Mouse (Mus musculus): ENCODE measurements around the gene Sugct. TPM values are rescaled to one million over a fixed set of nuclear protein-coding genes. Genes with fewer than 3 reads are reported as not detected.

Gene Sugct
- polyA plus RNA-seq, 1 experiment from 2014 or later = 6.0 TPM

GRCm38 (mm10) chr13:17604670-17605069 lies 90.7 kb downstream of the Sugct start:
- H3K27me3 ChIP-seq (ENCODE audit: control insufficient read depth, insufficient read depth, low read length) = no peaks in the 10 kb centered on the region
- no peaks in the 10 kb centered on the region for H3K4me1 ChIP-seq (ENCODE audit: control insufficient read depth in 2 of 2, insufficient read depth in 2 of 2, low read length in 2 of 2)
- no peak for ATAC-seq (ENCODE audit: insufficient number of reproducible peaks, insufficient read depth, low FRiP score, low read depth)
- H3K9ac ChIP-seq (ENCODE audit: low read length) = no peak overlapping the region
- H3K9me3 ChIP-seq (ENCODE audit: control insufficient read depth, low read length) = no peaks in the 10 kb centered on the region
- 35% methylated on average over 3 of the region's 3 CpGs for WGBS
- H3K4me2 ChIP-seq (ENCODE audit: low read length) = no peak overlapping the region
- H3K27ac ChIP-seq (replicated peaks in 1 of 2; ENCODE audit: control insufficient read depth in 1 of 2, insufficient read depth in 1 of 2, low read depth in 2 of 2, low read length in 2 of 2) = no peak overlapping the region
- no peak overlapping the region for H3K4me3 ChIP-seq (ENCODE audit: control insufficient read depth in 1 of 2, insufficient read depth in 1 of 2, low read depth in 1 of 2, low read length in 2 of 2)
- H3K36me3 ChIP-seq (ENCODE audit: control insufficient read depth, insufficient read depth, low read length) = no peaks in the 10 kb centered on the region

DNA sequence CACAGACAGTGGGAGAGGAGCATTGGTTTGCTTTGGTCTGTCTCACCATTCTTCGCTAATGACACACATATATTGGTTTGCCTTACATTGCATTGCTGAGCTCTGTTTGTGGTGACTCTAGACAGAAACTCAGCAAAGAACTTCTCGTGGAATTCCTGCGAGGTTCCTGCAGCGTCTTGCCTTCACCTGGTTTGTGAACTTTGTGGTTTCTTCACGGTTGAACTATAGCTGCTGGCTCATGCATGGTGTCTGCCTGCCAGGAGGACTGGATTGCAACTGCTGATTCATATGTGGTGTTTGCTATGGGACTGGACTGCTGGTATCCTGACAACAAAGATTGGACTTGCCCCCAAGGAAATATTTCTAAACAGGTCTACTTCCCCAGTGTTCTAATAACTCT lies 91.6 kb downstream of the Sugct start:
- Histone ChIP-seq H3K9ac (ENCODE audit: low read length) (no peak overlapping the region), H3K4me3 (ENCODE audit: control insufficient read depth in 1 of 2, insufficient read depth in 1 of 2, low read depth in 1 of 2, low read length in 2 of 2) (no peak overlapping the region), H3K9me3 (ENCODE audit: control insufficient read depth, low read length) (no peaks in the 10 kb centered on the region), H3K36me3 (ENCODE audit: control insufficient read depth, insufficient read depth, low read length) (no peaks in the 10 kb centered on the region), H3K4me2 (ENCODE audit: low read length) (no peak overlapping the region), H3K27ac (replicated peaks in 1 of 2; ENCODE audit: control insufficient read depth in 1 of 2, insufficient read depth in 1 of 2, low read depth in 2 of 2, low read length in 2 of 2) (no peak overlapping the region), H3K4me1 (ENCODE audit: control insufficient read depth in 2 of 2, insufficient read depth in 2 of 2, low read length in 2 of 2) (no peaks in the 10 kb centered on the region), H3K27me3 (ENCODE audit: control insufficient read depth, insufficient read depth, low read length) (no peaks in the 10 kb centered on the region)
- WGBS = 82% methylated on average over 5 of the region's 5 CpGs
- ATAC-seq (ENCODE audit: insufficient number of reproducible peaks, insufficient read depth, low FRiP score, low read depth) = no peak

GRCm38 (mm10) chr13:17585267-17585913 lies 110.0 kb downstream of the Sugct start:
- H3K4me1 ChIP-seq (ENCODE audit: control insufficient read depth in 2 of 2, insufficient read depth in 2 of 2, low read length in 2 of 2) = no peaks in the 10 kb centered on the region
- no peak overlapping the region for H3K27ac ChIP-seq (replicated peaks in 1 of 2; ENCODE audit: control insufficient read depth in 1 of 2, insufficient read depth in 1 of 2, low read depth in 2 of 2, low read length in 2 of 2)
- 20% methylated on average over 3 of the region's 3 CpGs for WGBS
- H3K9me3 ChIP-seq (ENCODE audit: control insufficient read depth, low read length) = no peaks in the 10 kb centered on the region
- no peak overlapping the region for H3K4me2 ChIP-seq (ENCODE audit: low read length)
- no peak overlapping the region for H3K4me3 ChIP-seq (ENCODE audit: control insufficient read depth in 1 of 2, insufficient read depth in 1 of 2, low read depth in 1 of 2, low read length in 2 of 2)
- no peaks in the 10 kb centered on the region for H3K36me3 ChIP-seq (ENCODE audit: control insufficient read depth, insufficient read depth, low read length)
- H3K9ac ChIP-seq (ENCODE audit: low read length) = no peak overlapping the region
- ATAC-seq (ENCODE audit: insufficient number of reproducible peaks, insufficient read depth, low FRiP score, low read depth) = no peak
- no peaks in the 10 kb centered on the region for H3K27me3 ChIP-seq (ENCODE audit: control insufficient read depth, insufficient read depth, low read length)

GRCm38 (mm10) chr13:17584804-17585203 lies 110.5 kb downstream of the Sugct start:
- H3K9me3 ChIP-seq (ENCODE audit: control insufficient read depth, low read length) = no peaks in the 10 kb centered on the region

GRCm38 (mm10) chr13:17581684-17582083 lies 113.7 kb downstream of the Sugct start:
- WGBS = 13% methylated on average over 2 of the region's 2 CpGs
- H3K36me3 ChIP-seq (ENCODE audit: control insufficient read depth, insufficient read depth, low read length) = no peaks in the 10 kb centered on the region
- no peak overlapping the region for H3K4me2 ChIP-seq (ENCODE audit: low read length)
- H3K27me3 ChIP-seq (ENCODE audit: control insufficient read depth, insufficient read depth, low read length) = no peaks in the 10 kb centered on the region
- H3K4me1 ChIP-seq (ENCODE audit: control insufficient read depth in 2 of 2, insufficient read depth in 2 of 2, low read length in 2 of 2) = no peaks in the 10 kb centered on the region
- no peak for ATAC-seq (ENCODE audit: insufficient number of reproducible peaks, insufficient read depth, low FRiP score, low read depth)
- no peak overlapping the region for H3K9ac ChIP-seq (ENCODE audit: low read length)
- no peak overlapping the region for H3K4me3 ChIP-seq (ENCODE audit: control insufficient read depth in 1 of 2, insufficient read depth in 1 of 2, low read depth in 1 of 2, low read length in 2 of 2)
- no peak overlapping the region for H3K27ac ChIP-seq (replicated peaks in 1 of 2; ENCODE audit: control insufficient read depth in 1 of 2, insufficient read depth in 1 of 2, low read depth in 2 of 2, low read length in 2 of 2)
- no peaks in the 10 kb centered on the region for H3K9me3 ChIP-seq (ENCODE audit: control insufficient read depth, low read length)

More at GRCm38 (mm10) chr13:17584804-17585203, 110.5 kb downstream of the Sugct start:
- Histone ChIP-seq H3K9ac (ENCODE audit: low read length) (no peak overlapping the region), H3K4me1 (ENCODE audit: control insufficient read depth in 2 of 2, insufficient read depth in 2 of 2, low read length in 2 of 2) (no peaks in the 10 kb centered on the region), H3K4me3 (ENCODE audit: control insufficient read depth in 1 of 2, insufficient read depth in 1 of 2, low read depth in 1 of 2, low read length in 2 of 2) (no peak overlapping the region), H3K4me2 (ENCODE audit: low read length) (no peak overlapping the region), H3K27ac (replicated peaks in 1 of 2; ENCODE audit: control insufficient read depth in 1 of 2, insufficient read depth in 1 of 2, low read depth in 2 of 2, low read length in 2 of 2) (no peak overlapping the region), H3K27me3 (ENCODE audit: control insufficient read depth, insufficient read depth, low read length) (no peaks in the 10 kb centered on the region), H3K36me3 (ENCODE audit: control insufficient read depth, insufficient read depth, low read length) (no peaks in the 10 kb centered on the region)
- no peak for ATAC-seq (ENCODE audit: insufficient number of reproducible peaks, insufficient read depth, low FRiP score, low read depth)

DNA sequence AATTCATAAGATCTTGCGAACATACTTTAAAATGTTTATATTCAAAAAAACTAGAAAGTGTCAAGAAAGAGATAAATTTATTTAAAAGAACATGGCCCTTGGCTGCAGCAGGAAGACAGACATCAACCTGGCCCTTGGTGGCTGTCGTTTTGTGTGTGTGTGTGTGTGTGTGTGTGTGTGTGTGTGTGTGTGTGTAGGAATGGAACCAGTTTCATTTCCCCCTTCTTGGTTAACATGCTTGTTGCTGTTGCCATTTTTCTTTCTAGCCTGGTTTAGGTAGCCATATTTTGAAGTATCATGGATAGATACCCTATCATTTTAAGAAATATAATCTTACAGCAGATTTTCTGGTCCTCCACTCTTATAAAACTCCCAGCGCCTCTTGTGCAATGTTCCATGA lies 136.0 kb downstream of the Sugct start:
- WGBS = 86% methylated on average over 3 of the region's 3 CpGs
- no peaks in the 10 kb centered on the region for H3K9me3 ChIP-seq (ENCODE audit: control insufficient read depth, low read length)

DNA sequence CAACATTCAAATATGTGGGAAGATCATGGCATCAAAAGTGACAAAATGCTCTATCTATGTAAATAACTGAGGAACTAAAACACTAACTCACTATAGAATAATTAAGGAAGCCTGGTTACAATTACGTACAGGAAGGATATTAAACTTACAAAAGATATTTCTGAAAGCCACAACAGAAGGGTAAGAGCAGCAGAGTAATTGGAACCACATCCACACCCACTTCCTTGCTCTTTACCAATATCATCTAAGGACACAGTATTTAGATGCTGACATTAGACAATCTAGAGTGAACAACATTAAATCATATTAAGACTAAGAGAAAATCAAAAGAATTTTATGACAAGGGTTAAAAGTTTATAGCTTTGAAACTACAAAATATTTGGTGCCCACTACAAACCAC lies 159.0 kb downstream of the Sugct start:
- 85% methylated on average over 1 of the region's 1 CpGs for WGBS
- no peak overlapping the region for H3K4me2 ChIP-seq (ENCODE audit: low read length)
- no peak overlapping the region for H3K4me3 ChIP-seq (ENCODE audit: control insufficient read depth in 1 of 2, insufficient read depth in 1 of 2, low read depth in 1 of 2, low read length in 2 of 2)
- no peak for ATAC-seq (ENCODE audit: insufficient number of reproducible peaks, insufficient read depth, low FRiP score, low read depth)
- H3K27ac ChIP-seq (replicated peaks in 1 of 2; ENCODE audit: control insufficient read depth in 1 of 2, insufficient read depth in 1 of 2, low read depth in 2 of 2, low read length in 2 of 2) = no peak overlapping the region
- no peaks in the 10 kb centered on the region for H3K27me3 ChIP-seq (ENCODE audit: control insufficient read depth, insufficient read depth, low read length)
- no peak overlapping the region for H3K9ac ChIP-seq (ENCODE audit: low read length)
- H3K36me3 ChIP-seq (ENCODE audit: control insufficient read depth, insufficient read depth, low read length) = no peaks in the 10 kb centered on the region
- H3K9me3 ChIP-seq (ENCODE audit: control insufficient read depth, low read length) = no peaks in the 10 kb centered on the region
- H3K4me1 ChIP-seq (ENCODE audit: control insufficient read depth in 2 of 2, insufficient read depth in 2 of 2, low read length in 2 of 2) = no peaks in the 10 kb centered on the region

More for the DNA sequence above, 136.0 kb downstream of the Sugct start:
- no peak overlapping the region for H3K4me2 ChIP-seq (ENCODE audit: low read length)
- H3K9ac ChIP-seq (ENCODE audit: low read length) = no peak overlapping the region
- no peaks in the 10 kb centered on the region for H3K4me1 ChIP-seq (ENCODE audit: control insufficient read depth in 2 of 2, insufficient read depth in 2 of 2, low read length in 2 of 2)
- no peak overlapping the region for H3K4me3 ChIP-seq (ENCODE audit: control insufficient read depth in 1 of 2, insufficient read depth in 1 of 2, low read depth in 1 of 2, low read length in 2 of 2)
- no peak overlapping the region for H3K27ac ChIP-seq (replicated peaks in 1 of 2; ENCODE audit: control insufficient read depth in 1 of 2, insufficient read depth in 1 of 2, low read depth in 2 of 2, low read length in 2 of 2)
- H3K36me3 ChIP-seq (ENCODE audit: control insufficient read depth, insufficient read depth, low read length) = no peaks in the 10 kb centered on the region
- no peaks in the 10 kb centered on the region for H3K27me3 ChIP-seq (ENCODE audit: control insufficient read depth, insufficient read depth, low read length)
- no peak for ATAC-seq (ENCODE audit: insufficient number of reproducible peaks, insufficient read depth, low FRiP score, low read depth)

DNA sequence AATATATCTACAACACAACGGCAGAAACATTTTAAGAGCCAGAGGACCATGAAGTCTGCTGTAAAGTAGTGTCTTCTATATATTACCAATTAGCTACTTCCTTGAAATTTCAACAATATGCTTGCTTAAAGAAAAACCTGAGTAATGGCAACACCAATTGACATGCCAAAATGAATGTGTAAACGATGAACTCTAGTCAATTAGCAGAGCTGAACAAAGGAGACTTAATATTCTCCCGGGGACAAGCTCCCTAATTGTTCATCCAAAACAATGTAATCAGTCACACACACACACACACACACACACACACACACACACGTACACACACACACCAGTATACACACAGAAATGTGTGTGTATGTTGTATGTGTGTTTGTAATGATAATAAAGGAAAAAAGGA lies 160.5 kb downstream of the Sugct start:
- H3K4me3 ChIP-seq (ENCODE audit: control insufficient read depth in 1 of 2, insufficient read depth in 1 of 2, low read depth in 1 of 2, low read length in 2 of 2) = no peak overlapping the region
- 59% methylated on average over 4 of the region's 4 CpGs for WGBS
- no peak overlapping the region for H3K4me2 ChIP-seq (ENCODE audit: low read length)
- no peaks in the 10 kb centered on the region for H3K4me1 ChIP-seq (ENCODE audit: control insufficient read depth in 2 of 2, insufficient read depth in 2 of 2, low read length in 2 of 2)
- H3K9ac ChIP-seq (ENCODE audit: low read length) = no peak overlapping the region
- H3K9me3 ChIP-seq (ENCODE audit: control insufficient read depth, low read length) = no peaks in the 10 kb centered on the region
- ATAC-seq (ENCODE audit: insufficient number of reproducible peaks, insufficient read depth, low FRiP score, low read depth) = no peak
- no peaks in the 10 kb centered on the region for H3K36me3 ChIP-seq (ENCODE audit: control insufficient read depth, insufficient read depth, low read length)
- H3K27me3 ChIP-seq (ENCODE audit: control insufficient read depth, insufficient read depth, low read length) = no peaks in the 10 kb centered on the region
- no peak overlapping the region for H3K27ac ChIP-seq (replicated peaks in 1 of 2; ENCODE audit: control insufficient read depth in 1 of 2, insufficient read depth in 1 of 2, low read depth in 2 of 2, low read length in 2 of 2)
